Mouse (Mus musculus): Measurements from ENCODE around the gene 4930519G04Rik. TPM values are rescaled to one million over a fixed set of nuclear protein-coding genes. Genes with fewer than 3 reads are reported as not detected.
A peak's percentile ranks its signal among the peaks of the same experiment; 100 is the strongest.
"Not testable (repeated sequence)": the region's sequence is repeated elsewhere in the genome, so short reads cannot be mapped to it uniquely, and the experiment has no call there.

Gene 4930519G04Rik
- not detected in 2 replicates for polyA plus RNA-seq (2015; fragmentation: Nextera tagmentation; extraction: Ambion mirVana)

DNA sequence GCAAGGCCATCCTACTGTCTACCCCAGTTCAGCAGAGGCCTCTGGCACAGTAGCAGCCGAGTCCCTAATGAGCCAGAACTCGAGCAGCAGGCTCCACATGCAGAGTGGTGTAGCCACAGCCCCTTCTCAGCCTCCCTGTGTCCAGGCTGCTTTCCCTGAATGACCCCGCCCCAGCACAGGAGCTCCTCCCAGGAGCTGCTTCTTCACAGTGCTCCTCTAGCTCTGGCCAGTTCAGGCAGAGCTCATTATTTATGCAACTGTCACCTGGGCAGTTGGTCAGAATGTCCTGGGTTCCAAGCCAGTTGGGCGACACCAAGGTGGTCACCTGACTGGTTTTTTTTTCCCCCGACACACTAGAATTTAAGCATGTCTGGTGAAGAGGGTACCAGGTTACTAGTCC lies at the start of gene 4930519G04Rik:
TSS of gene 4930519G04Rik (plus strand) at position 301 of the 400 bp plus-strand sequence.
- not testable (repeated sequence) for DNase-seq; H3K9ac ChIP-seq; H3K4me1 ChIP-seq (replicated peaks); H3K4me2 ChIP-seq; H3K36me3 ChIP-seq; ATAC-seq (ENCODE audit: low read depth); H3K4me3 ChIP-seq (replicated peaks); H3K9me3 ChIP-seq (replicated peaks); H3K27ac ChIP-seq
- H3K27me3 ChIP-seq, result peaks cover 13% of the 10 kb centered on the region
- WGBS (ENCODE audit: insufficient replicate concordance), result 65% methylated on average over 3 of the region's 5 CpGs

DNA sequence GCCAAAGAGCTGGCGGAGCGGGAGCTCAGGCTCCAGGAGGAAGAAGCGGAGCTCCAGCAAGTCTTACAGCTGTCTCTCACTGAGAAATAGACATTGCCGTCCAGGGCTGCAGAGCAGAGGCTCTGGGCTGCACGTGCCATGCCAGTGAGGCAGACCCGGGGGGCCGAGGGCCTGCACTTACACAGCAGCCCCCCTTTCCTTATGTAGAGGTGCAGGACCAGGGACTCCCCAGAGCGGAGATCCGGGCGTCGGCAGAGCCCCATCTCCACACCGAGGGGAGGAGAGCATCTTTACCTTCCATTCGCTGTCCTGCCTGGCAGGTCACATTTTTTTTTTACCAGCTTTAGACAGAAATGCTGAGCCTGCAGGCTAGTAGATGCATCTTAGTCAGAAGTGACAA lies 49.1 kb upstream of the 4930519G04Rik start:
- Histone ChIP-seq H3K4me1 (replicated peaks) (peaks cover 73% of the 10 kb centered on the region), H3K9ac (no peak overlapping the region), H3K4me3 (replicated peaks) (no peak overlapping the region), H3K27me3 (no peaks in the 10 kb centered on the region), H3K9me3 (replicated peaks) (no peaks in the 10 kb centered on the region), H3K4me2 (no peak overlapping the region), H3K36me3 (peaks cover 73% of the 10 kb centered on the region), H3K27ac (no peak overlapping the region)
- 88% methylated on average over 13 of the region's 13 CpGs for WGBS (ENCODE audit: insufficient replicate concordance)
- no peak for DNase-seq
- ATAC-seq (ENCODE audit: low read depth), result no peak

- Histone ChIP-seq H3K9me3 (replicated peaks) (no peaks in the 10 kb centered on the region), H3K9ac (no peak overlapping the region), H3K27ac (no peak overlapping the region), H3K4me2 (no peak overlapping the region), H3K4me3 (replicated peaks) (no peak overlapping the region), H3K4me1 (replicated peaks) (peaks cover 76% of the 10 kb centered on the region), H3K27me3 (no peaks in the 10 kb centered on the region), H3K36me3 (peaks cover 66% of the 10 kb centered on the region)
- no peak for DNase-seq
- 62% methylated on average over 3 of the region's 3 CpGs for WGBS (ENCODE audit: insufficient replicate concordance)
- ATAC-seq (ENCODE audit: low read depth), result no peak
These were observed 48.5 kb upstream of the 4930519G04Rik start for GRCm38 (mm10) chr5:114804958-114805357.

GRCm38 (mm10) chr5:114805436-114806350 lies 47.8 kb upstream of the 4930519G04Rik start:
- ATAC-seq (ENCODE audit: low read depth) (no peak), DNase-seq (no peak)
- Histone ChIP-seq H3K9ac (peak overlapping the region; percentile 60; the same call in 1 of the 2 replicates), H3K9me3 (replicated peaks) (no peaks in the 10 kb centered on the region), H3K36me3 (peaks cover 62% of the 10 kb centered on the region), H3K4me1 (replicated peaks) (peaks cover 76% of the 10 kb centered on the region), H3K27ac (peak overlapping the region; percentile 86), H3K4me3 (replicated peaks) (no peak overlapping the region), H3K4me2 (peak overlapping the region; percentile 60), H3K27me3 (no peaks in the 10 kb centered on the region)
- 50% methylated on average over 15 of the region's 15 CpGs for WGBS (ENCODE audit: insufficient replicate concordance)

DNA sequence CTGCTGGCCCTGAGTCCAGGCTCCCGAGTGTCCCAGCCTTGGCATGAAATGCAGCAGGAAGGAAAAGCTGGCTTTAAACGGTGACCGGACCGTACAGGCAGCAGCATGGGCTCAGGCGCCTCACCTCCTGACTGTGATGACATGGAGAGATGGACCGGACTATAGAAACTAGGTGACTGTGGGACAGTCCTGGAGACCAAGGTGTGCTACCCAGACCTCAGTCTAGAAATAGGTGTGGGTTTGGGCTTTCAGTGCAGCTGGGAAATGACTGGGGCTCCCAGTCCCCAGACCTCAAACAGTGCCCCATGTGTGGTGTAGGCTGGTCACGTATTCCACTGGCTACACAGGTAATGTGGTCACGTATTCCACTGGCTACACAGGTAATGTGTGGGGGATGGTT lies 46.8 kb upstream of the 4930519G04Rik start:
- no peak for ATAC-seq (ENCODE audit: low read depth)
- peaks cover 76% of the 10 kb centered on the region for H3K4me1 ChIP-seq (replicated peaks)

GRCm38 (mm10) chr5:114807063-114807462 lies 46.4 kb upstream of the 4930519G04Rik start:
- Histone ChIP-seq H3K9me3 (replicated peaks) (no peaks in the 10 kb centered on the region), H3K4me1 (replicated peaks) (peaks cover 77% of the 10 kb centered on the region), H3K27me3 (no peaks in the 10 kb centered on the region), H3K4me3 (replicated peaks) (no peak overlapping the region; the same call in 1 of the 2 replicates), H3K4me2 (peak overlapping the region; percentile 60), H3K9ac (peak overlapping the region; percentile 60), H3K36me3 (peaks cover 49% of the 10 kb centered on the region), H3K27ac (peak overlapping the region; percentile 86)
- DNase-seq (no peak), ATAC-seq (ENCODE audit: low read depth) (peak; percentile 72)
- WGBS (ENCODE audit: insufficient replicate concordance), result 16% methylated on average over 9 of the region's 9 CpGs

More for the DNA sequence above, 46.8 kb upstream of the 4930519G04Rik start:
- peak overlapping the region; percentile 60 for H3K9ac ChIP-seq
- peak overlapping the region; percentile 60 for H3K4me2 ChIP-seq
- DNase-seq, result no peak
- H3K4me3 ChIP-seq (replicated peaks), result no peak overlapping the region
- H3K36me3 ChIP-seq, result peaks cover 54% of the 10 kb centered on the region
- no peaks in the 10 kb centered on the region for H3K27me3 ChIP-seq
- no peaks in the 10 kb centered on the region for H3K9me3 ChIP-seq (replicated peaks)
- H3K27ac ChIP-seq, result peak overlapping the region; percentile 86
- WGBS (ENCODE audit: insufficient replicate concordance), result 48% methylated on average over 8 of the region's 8 CpGs

GRCm38 (mm10) chr5:114807468-114807867 lies 46.0 kb upstream of the 4930519G04Rik start:
- Histone ChIP-seq H3K36me3 (peaks cover 45% of the 10 kb centered on the region), H3K27ac (peak overlapping the region; percentile 86), H3K4me2 (peak overlapping the region; percentile 60), H3K4me1 (replicated peaks) (peaks cover 81% of the 10 kb centered on the region), H3K4me3 (replicated peaks) (no peak overlapping the region; the same call in 1 of the 2 replicates), H3K27me3 (no peaks in the 10 kb centered on the region), H3K9me3 (replicated peaks) (no peaks in the 10 kb centered on the region), H3K9ac (peak overlapping the region; percentile 60)
- 14% methylated on average over 8 of the region's 8 CpGs for WGBS (ENCODE audit: insufficient replicate concordance)
- peak; percentile 58 for DNase-seq
- ATAC-seq (ENCODE audit: low read depth), result peak; percentile 86

DNA sequence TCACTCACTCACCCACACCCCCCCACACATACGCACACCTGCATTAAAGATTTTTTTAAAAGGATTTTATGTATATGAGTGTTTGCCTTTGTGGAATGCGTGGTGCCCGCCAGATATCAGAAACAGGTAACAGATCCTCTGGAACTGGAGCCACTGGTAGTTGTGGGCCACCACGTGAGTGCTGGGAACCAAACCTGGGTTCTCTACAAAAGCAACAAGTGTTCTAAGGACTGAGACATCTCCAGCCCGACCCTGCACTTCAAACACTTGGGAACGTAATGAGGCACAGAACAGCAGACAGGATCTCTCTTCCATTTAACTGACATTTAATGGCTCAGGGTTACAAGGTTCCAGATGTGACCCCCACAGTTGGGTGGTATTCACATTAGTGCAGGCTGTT lies 45.6 kb upstream of the 4930519G04Rik start:
- 30% methylated on average over 6 of the region's 6 CpGs for WGBS (ENCODE audit: insufficient replicate concordance)
- Histone ChIP-seq H3K4me1 (replicated peaks) (peaks cover 85% of the 10 kb centered on the region), H3K36me3 (peaks cover 41% of the 10 kb centered on the region), H3K9ac (peak overlapping the region; percentile 60), H3K4me3 (replicated peaks) (no peak overlapping the region), H3K27me3 (no peaks in the 10 kb centered on the region), H3K4me2 (peak overlapping the region; percentile 60), H3K27ac (peak overlapping the region; percentile 86), H3K9me3 (replicated peaks) (no peaks in the 10 kb centered on the region)
- DNase-seq (no peak), ATAC-seq (ENCODE audit: low read depth) (no peak)

DNA sequence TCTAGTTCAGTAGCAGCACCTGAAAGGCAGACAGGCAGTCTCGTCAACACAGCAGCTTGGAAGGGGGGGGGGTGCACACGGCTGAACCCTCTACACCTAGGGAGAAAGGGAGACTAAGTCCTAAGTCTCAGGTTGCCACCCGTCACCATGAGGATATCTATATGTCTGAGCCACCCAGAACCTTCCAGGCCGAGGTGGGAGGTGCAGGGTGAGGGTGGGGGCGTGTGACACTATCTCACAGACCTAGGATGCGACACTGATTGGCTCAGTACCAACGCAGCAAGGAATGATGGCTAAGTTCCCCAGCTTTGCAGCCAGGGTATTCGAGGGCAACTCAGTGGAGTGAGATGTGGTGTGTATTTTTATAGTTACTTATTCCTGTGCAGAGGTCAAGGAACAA lies 45.1 kb upstream of the 4930519G04Rik start:
- ATAC-seq (ENCODE audit: low read depth) (peak; percentile 58), DNase-seq (no peak)
- WGBS (ENCODE audit: insufficient replicate concordance), result 24% methylated on average over 8 of the region's 8 CpGs
- Histone ChIP-seq H3K9me3 (replicated peaks) (no peaks in the 10 kb centered on the region), H3K4me2 (no peak overlapping the region), H3K27me3 (no peaks in the 10 kb centered on the region), H3K4me3 (replicated peaks) (no peak overlapping the region), H3K9ac (peak overlapping the region; percentile 60), H3K36me3 (peaks cover 36% of the 10 kb centered on the region), H3K27ac (peak overlapping the region; percentile 86), H3K4me1 (replicated peaks) (peaks cover 89% of the 10 kb centered on the region)

DNA sequence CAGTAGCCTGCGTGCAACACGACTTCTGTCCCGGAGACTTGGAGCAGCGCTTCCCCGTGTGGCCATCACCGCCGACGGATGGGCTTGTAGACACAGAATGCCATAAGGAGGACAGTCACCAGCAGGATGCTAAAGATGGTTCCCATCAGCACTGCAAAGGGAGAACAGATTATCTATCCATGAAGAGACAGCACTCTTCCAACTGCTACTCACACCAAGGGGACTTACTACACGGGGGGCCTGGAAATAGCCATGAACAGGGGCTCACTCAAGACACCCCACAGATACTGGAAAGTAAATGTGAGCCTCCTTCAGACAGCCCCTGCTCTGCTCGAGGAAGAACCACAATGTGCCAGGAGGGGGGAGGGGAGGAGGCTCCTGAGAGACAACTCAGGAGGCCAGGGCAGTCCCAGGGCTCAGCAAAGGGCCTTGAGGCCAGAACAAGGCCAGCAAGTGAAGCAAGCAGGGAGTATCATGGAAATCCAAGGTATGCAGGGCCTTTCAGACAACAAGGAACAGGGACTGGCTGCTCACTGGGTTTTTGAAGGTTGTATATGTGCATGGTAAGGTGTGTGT lies 44.2 kb upstream of the 4930519G04Rik start:
- DNase-seq (no peak), ATAC-seq (ENCODE audit: low read depth) (no peak)
- Histone ChIP-seq H3K4me1 (replicated peaks) (peaks cover 91% of the 10 kb centered on the region), H3K4me2 (no peak overlapping the region), H3K27me3 (no peaks in the 10 kb centered on the region), H3K4me3 (replicated peaks) (no peak overlapping the region), H3K27ac (peak overlapping the region; percentile 65), H3K9ac (no peak overlapping the region), H3K9me3 (replicated peaks) (no peaks in the 10 kb centered on the region), H3K36me3 (peaks cover 27% of the 10 kb centered on the region)
- 70% methylated on average over 10 of the region's 10 CpGs for WGBS (ENCODE audit: insufficient replicate concordance)

- WGBS (ENCODE audit: insufficient replicate concordance), result 67% methylated on average over 5 of the region's 5 CpGs
- DNase-seq, result no peak
- H3K4me2 ChIP-seq, result no peak overlapping the region
- ATAC-seq (ENCODE audit: low read depth), result no peak
- no peak overlapping the region for H3K4me3 ChIP-seq (replicated peaks)
- peaks cover 86% of the 10 kb centered on the region for H3K4me1 ChIP-seq (replicated peaks)
- no peak overlapping the region for H3K9ac ChIP-seq
- peak overlapping the region; percentile 65 for H3K27ac ChIP-seq
- no peaks in the 10 kb centered on the region for H3K9me3 ChIP-seq (replicated peaks)
- peaks cover 22% of the 10 kb centered on the region for H3K36me3 ChIP-seq
- H3K27me3 ChIP-seq, result no peaks in the 10 kb centered on the region
These were observed 43.6 kb upstream of the 4930519G04Rik start for GRCm38 (mm10) chr5:114809826-114810225.
